Mouse (Mus musculus) 416B (cell line): ENCODE measurements around the gene Eva1c.
"Not testable (repeated sequence)": the region's sequence is repeated elsewhere in the genome, so short reads cannot be mapped to it uniquely, and the experiment has no call there.

ENCODE experiments used
- DNase-seq: peaks from one replicate; pipeline ENCODE4 v3.0.0; 2011; ENCODE audit warnings: low read depth

Gene Eva1c

GRCm38 (mm10) chr16:90826457-90826856 is at the start of gene Eva1c:
Gene Eva1c (plus strand): TSS chr16:90826719.
- peak; percentile 21 for DNase-seq

- DNase-seq, result no peak
These were observed 46.7 kb upstream of the Eva1c start for GRCm38 (mm10) chr16:90779783-90780182.

GRCm38 (mm10) chr16:90783302-90783701 is 43.2 kb upstream of the Eva1c start:
- no peak for DNase-seq

GRCm38 (mm10) chr16:90785257-90785656 is 41.3 kb upstream of the Eva1c start:
- no peak for DNase-seq

GRCm38 (mm10) chr16:90788580-90788979 is 37.9 kb upstream of the Eva1c start:
- DNase-seq, result no peak

GRCm38 (mm10) chr16:90790946-90791345 is 35.6 kb upstream of the Eva1c start:
- no peak for DNase-seq

GRCm38 (mm10) chr16:90792066-90792465 is 34.5 kb upstream of the Eva1c start:
- no peak for DNase-seq

GRCm38 (mm10) chr16:90792500-90792899 is 34.0 kb upstream of the Eva1c start:
- no peak for DNase-seq

- peak; percentile 36 for DNase-seq
These were observed 31.8 kb upstream of the Eva1c start for GRCm38 (mm10) chr16:90794708-90795107.

- DNase-seq, result no peak
These were observed 28.1 kb upstream of the Eva1c start for GRCm38 (mm10) chr16:90798446-90798845.

- no peak for DNase-seq
These were observed 27.7 kb upstream of the Eva1c start for GRCm38 (mm10) chr16:90798848-90799247.

GRCm38 (mm10) chr16:90799840-90800239 is 26.7 kb upstream of the Eva1c start:
- DNase-seq, result no peak

- DNase-seq, result no peak
These were observed 25.3 kb upstream of the Eva1c start for GRCm38 (mm10) chr16:90801251-90801650.

- DNase-seq, result peak; percentile 51
These were observed 24.6 kb upstream of the Eva1c start for GRCm38 (mm10) chr16:90801928-90802327.

GRCm38 (mm10) chr16:90804466-90804865 is 22.1 kb upstream of the Eva1c start:
- no peak for DNase-seq

- DNase-seq, result peak; percentile 94
These were observed 16.4 kb upstream of the Eva1c start, which contains the start of gene Urb1 for GRCm38 (mm10) chr16:90809975-90810715. Gene Urb1 (minus strand): TSS chr16:90810413.

- DNase-seq, result no peak
These were observed 15.7 kb upstream of the Eva1c start for GRCm38 (mm10) chr16:90810716-90811256.

- DNase-seq, result no peak
These were observed 14.4 kb upstream of the Eva1c start for GRCm38 (mm10) chr16:90812086-90812485.

GRCm38 (mm10) chr16:90820326-90820725 is 6.2 kb upstream of the Eva1c start:
- DNase-seq, result no peak

- no peak for DNase-seq
These were observed 5.3 kb upstream of the Eva1c start for GRCm38 (mm10) chr16:90821046-90821697.

- DNase-seq, result no peak
These were observed 4.1 kb upstream of the Eva1c start for GRCm38 (mm10) chr16:90822284-90822935.

- no peak for DNase-seq
These were observed 3.5 kb upstream of the Eva1c start for GRCm38 (mm10) chr16:90822981-90823380.

GRCm38 (mm10) chr16:90823986-90824385 is 2.5 kb upstream of the Eva1c start:
- not testable (repeated sequence) for DNase-seq
